9 mouse cellular contexts compared by ENCODE assay signal in the genomic region with DNA sequence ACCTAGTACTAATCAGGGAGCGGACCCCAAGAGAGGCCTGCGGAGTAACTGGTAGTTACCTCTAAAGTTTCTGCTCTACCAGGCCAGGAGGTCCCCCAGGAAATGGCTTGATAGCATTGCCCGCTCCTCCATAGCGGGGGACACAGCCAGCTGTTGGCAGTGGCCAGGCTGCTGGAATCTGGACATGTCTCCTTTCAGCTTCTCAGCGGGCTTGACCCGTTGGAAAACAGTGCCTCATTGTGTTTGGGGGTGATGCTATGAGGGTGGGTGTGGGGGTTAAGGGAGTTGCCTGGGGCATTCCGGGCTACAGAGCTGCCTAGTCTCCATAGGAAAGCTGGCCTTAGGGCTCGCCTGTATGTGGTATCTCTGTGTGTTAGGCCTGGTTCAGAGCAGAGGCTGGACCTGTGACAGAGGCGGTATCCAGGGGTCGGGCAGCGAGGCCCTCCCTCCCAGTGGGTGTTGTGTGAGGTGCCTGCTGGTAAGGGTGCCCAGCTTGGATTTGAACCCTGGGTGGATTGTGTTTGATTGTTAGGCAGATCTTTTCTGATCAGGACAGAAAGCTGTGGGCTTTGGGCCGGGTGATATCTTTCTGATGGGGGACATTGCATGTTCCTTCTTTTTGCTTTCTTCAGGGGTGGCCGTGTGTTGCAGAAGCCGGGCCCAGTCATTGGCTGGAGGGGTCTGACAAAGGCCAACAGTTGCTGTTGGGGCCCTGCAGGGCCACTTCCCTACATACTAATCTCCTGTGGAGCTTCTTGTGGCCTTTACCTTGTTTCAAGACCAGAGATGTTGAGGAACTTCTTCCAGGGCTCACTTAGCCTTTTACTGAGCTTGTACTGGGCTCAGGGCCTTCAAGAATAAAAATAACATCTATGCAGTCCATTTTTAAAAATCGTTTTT. TPM values are rescaled to one million over a fixed set of nuclear protein-coding genes. Genes with fewer than 3 reads are reported as not detected.
DNase-seq lines count a peak whose midpoint lies in the region; ATAC-seq and TF ChIP-seq lines count a peak whose summit lies in the region.
"Had no signal": no experiment of that assay in that cellular context is flagged by ENCODE, and none has a peak within 500 bp of the region (broad histone marks: within the 10 kb centered on the region; RNA-seq: fewer than 3 reads in every experiment).

No protein-coding gene starts in this region.

- peaks cover 31% of the 10 kb centered on the region for H3K4me1 ChIP-seq in lung, embryonic 14.5 days (ENCODE audit: insufficient read depth)
- peaks cover 45% of the 10 kb centered on the region for H3K4me1 ChIP-seq in forebrain, embryonic 12.5 days
- peaks cover 32% of the 10 kb centered on the region for H3K4me1 ChIP-seq in limb, embryonic 11.5 days (ENCODE audit: control insufficient read depth, insufficient read depth, low read length)
- peaks cover 47% of the 10 kb centered on the region for H3K4me1 ChIP-seq in neural tube, embryonic 13.5 days (replicated peaks)

- no peak for DNase-seq in lung, embryonic 14.5 days
- DNase-seq in lung, postnatal 36 days, result no peak
- no peak for DNase-seq in limb, embryonic 11.5 days (ENCODE audit: low spot score)
- DNase-seq in adrenal gland, adult 2 months, result no peak
- DNase-seq in cerebellum, adult 9-10 months, result no peak

- 68% methylated on average over 15 of the region's 15 CpGs for WGBS in lung, embryonic 14.5 days
- WGBS in forebrain, embryonic 12.5 days, result 61% methylated on average over 15 of the region's 15 CpGs
- WGBS in limb, embryonic 11.5 days, result 78% methylated on average over 15 of the region's 15 CpGs
- WGBS in neural tube, embryonic 13.5 days, result 61% methylated on average over 15 of the region's 15 CpGs

- peak overlapping the region; percentile 29; the same call in 1 of the 2 replicates for H3K9ac ChIP-seq in lung, embryonic 14.5 days
- H3K9ac ChIP-seq in forebrain, embryonic 12.5 days, result 0 out of 2 replicates have a peak overlapping the region, but pooled peaks have one; percentile 33
- H3K9ac ChIP-seq in limb, embryonic 11.5 days (ENCODE audit: low read length), result no peak overlapping the region
- H3K9ac ChIP-seq in neural tube, embryonic 13.5 days, result peak overlapping the region; percentile 44

- 0 out of 2 replicates have a peak overlapping the region, but pooled peaks have one; percentile 95 for H3K4me3 ChIP-seq in lung, embryonic 14.5 days (ENCODE audit: low read depth, low read length)
- no peak overlapping the region for H3K4me3 ChIP-seq in forebrain, embryonic 12.5 days (replicated peaks)
- no peak overlapping the region for H3K4me3 ChIP-seq in limb, embryonic 11.5 days (ENCODE audit: low read depth, low read length)
- peak overlapping the region; percentile 90; the same call in 1 of the 2 replicates for H3K4me3 ChIP-seq in neural tube, embryonic 13.5 days

- peak overlapping the region; percentile 95 for H3K4me2 ChIP-seq in lung, embryonic 14.5 days
- H3K4me2 ChIP-seq in forebrain, embryonic 12.5 days, result no peak overlapping the region; the same call in 1 of the 2 replicates
- no peak overlapping the region; the same call in 1 of the 2 replicates for H3K4me2 ChIP-seq in limb, embryonic 11.5 days (ENCODE audit: low read depth, severe bottlenecking)
- peak overlapping the region; percentile 81 for H3K4me2 ChIP-seq in neural tube, embryonic 13.5 days

- H3K27ac ChIP-seq in lung, embryonic 14.5 days (ENCODE audit: low read depth), result peak overlapping the region; percentile 77
- 0 out of 2 replicates have a peak overlapping the region, but pooled peaks have one; percentile 2 for H3K27ac ChIP-seq in forebrain, embryonic 12.5 days
- H3K27ac ChIP-seq in limb, embryonic 11.5 days (replicated peaks; ENCODE audit: low read depth, low read length), result peak overlapping the region; percentile 37
- peak overlapping the region; percentile 52 for H3K27ac ChIP-seq in neural tube, embryonic 13.5 days (replicated peaks)

- no peaks in the 10 kb centered on the region for H3K9me3 ChIP-seq in lung, embryonic 14.5 days (ENCODE audit: low read depth, low read length)
- H3K9me3 ChIP-seq in forebrain, embryonic 12.5 days, result no peaks in the 10 kb centered on the region
- no peaks in the 10 kb centered on the region for H3K9me3 ChIP-seq in limb, embryonic 11.5 days (ENCODE audit: control insufficient read depth, low read length)
- H3K9me3 ChIP-seq in neural tube, embryonic 13.5 days, result no peaks in the 10 kb centered on the region

- TF ChIP-seq CTCF in lung, embryonic 14.5 days (IDR thresholded peaks at IDR 0.05; ENCODE audit: low read depth), result no peak

- 0 out of 2 replicates have a peak, but pooled peaks cover 6% of the 10 kb centered on the region for H3K36me3 ChIP-seq in lung, embryonic 14.5 days (ENCODE audit: insufficient read depth)
- H3K36me3 ChIP-seq in forebrain, embryonic 12.5 days (replicated peaks), result no peaks in the 10 kb centered on the region
- H3K36me3 ChIP-seq in limb, embryonic 11.5 days (ENCODE audit: control insufficient read depth, insufficient read depth, low read length), result no peaks in the 10 kb centered on the region
- H3K36me3 ChIP-seq in neural tube, embryonic 13.5 days, result 0 out of 2 replicates have a peak, but pooled peaks cover 4% of the 10 kb centered on the region

- ATAC-seq in lung, embryonic 14.5 days (ENCODE audit: insufficient read depth), result no peak
- no peak for ATAC-seq in forebrain, embryonic 12.5 days (ENCODE audit: low FRiP score)
- ATAC-seq in limb, embryonic 11.5 days (ENCODE audit: insufficient number of reproducible peaks, low FRiP score, low TSS enrichment, low read depth), result no peak
- no peak for ATAC-seq in neural tube, embryonic 13.5 days (ENCODE audit: low read depth)
- ATAC-seq in cerebellum, adult (ENCODE audit: insufficient number of reproducible peaks, low FRiP score, low TSS enrichment), result no peak

- no peaks in the 10 kb centered on the region for H3K27me3 ChIP-seq in lung, embryonic 14.5 days (ENCODE audit: insufficient read depth, low read length)
- H3K27me3 ChIP-seq in forebrain, embryonic 12.5 days, result peaks cover 9% of the 10 kb centered on the region; the same call in 1 of the 2 replicates
- no peaks in the 10 kb centered on the region for H3K27me3 ChIP-seq in limb, embryonic 11.5 days (ENCODE audit: control insufficient read depth, insufficient read depth, low read length)
- H3K27me3 ChIP-seq in neural tube, embryonic 13.5 days, result no peaks in the 10 kb centered on the region

RNA-seq across cellular contexts. Expression of gene Pxn, which starts 3.6 kb away (rescaled TPM):
- 22.3 and 25.2 TPM in 2 replicates for polyA plus RNA-seq in lung, embryonic 14.5 days (2014; fragmentation: Nextera tagmentation; extraction: Ambion mirVana)
- polyA plus RNA-seq in forebrain, embryonic 12.5 days (2016; fragmentation: Nextera tagmentation; extraction: Ambion mirVana), result 24.6 and 25.3 TPM in 2 replicates
- 13.5 and 17.7 TPM in 2 replicates for polyA plus RNA-seq in limb, embryonic 11.5 days (2014; fragmentation: Nextera tagmentation; extraction: Ambion mirVana)
- polyA plus RNA-seq in neural tube, embryonic 13.5 days (2015; fragmentation: Nextera tagmentation; extraction: Ambion mirVana), result 26.5 and 26.6 TPM in 2 replicates
- 10 to 100 TPM; 39.4 to 47.2 TPM for total RNA-seq in adrenal gland, adult 2 months (2021)
- 66.9 and 67.5 TPM in 2 replicates for polyA plus RNA-seq in adrenal gland, adult 2 months (2012; rRNA removed)

RNA-seq across cellular contexts. Expression of gene Sirt4, which starts 25.5 kb away (rescaled TPM):
- 22.8 and 23.9 TPM in 2 replicates for polyA plus RNA-seq in lung, embryonic 14.5 days (2014; fragmentation: Nextera tagmentation; extraction: Ambion mirVana)
- 20.0 and 23.2 TPM in 2 replicates for polyA plus RNA-seq in forebrain, embryonic 12.5 days (2016; fragmentation: Nextera tagmentation; extraction: Ambion mirVana)
- polyA plus RNA-seq in limb, embryonic 11.5 days (2014; fragmentation: Nextera tagmentation; extraction: Ambion mirVana), result 19.2 and 19.7 TPM in 2 replicates
- polyA plus RNA-seq in neural tube, embryonic 13.5 days (2015; fragmentation: Nextera tagmentation; extraction: Ambion mirVana), result 26.8 and 33.0 TPM in 2 replicates
- total RNA-seq in adrenal gland, adult 2 months (2021), result 10 to 100 TPM; 15.1 to 28.0 TPM
- 47.4 and 61.7 TPM in 2 replicates for polyA plus RNA-seq in adrenal gland, adult 2 months (2012; rRNA removed)

RNA-seq across cellular contexts. Expression of gene Pla2g1b, which starts 44.0 kb away (rescaled TPM):
- polyA plus RNA-seq in lung, embryonic 14.5 days (2014; fragmentation: Nextera tagmentation; extraction: Ambion mirVana), result 4.5 and 5.6 TPM in 2 replicates
- not detected in 2 replicates for polyA plus RNA-seq in forebrain, embryonic 12.5 days (2016; fragmentation: Nextera tagmentation; extraction: Ambion mirVana)
- not detected in 2 replicates for polyA plus RNA-seq in limb, embryonic 11.5 days (2014; fragmentation: Nextera tagmentation; extraction: Ambion mirVana)
- polyA plus RNA-seq in neural tube, embryonic 13.5 days (2015; fragmentation: Nextera tagmentation; extraction: Ambion mirVana), result 0.95 TPM in 1 of 2 replicates, not detected in the other
- not detected for total RNA-seq in adrenal gland, adult 2 months (2021)
- polyA plus RNA-seq in adrenal gland, adult 2 months (2012; rRNA removed), result 7.6 TPM in 1 of 2 replicates, not detected in the other
- total RNA-seq: layer of hippocampus, adult 18-20 months had no signal

RNA-seq across cellular contexts. Expression of gene Rplp0, which starts 49.2 kb away (rescaled TPM):
- polyA plus RNA-seq in lung, embryonic 14.5 days (2014; fragmentation: Nextera tagmentation; extraction: Ambion mirVana), result 1,859 and 1,954 TPM in 2 replicates
- 860 and 944 TPM in 2 replicates for polyA plus RNA-seq in forebrain, embryonic 12.5 days (2016; fragmentation: Nextera tagmentation; extraction: Ambion mirVana)
- polyA plus RNA-seq in limb, embryonic 11.5 days (2014; fragmentation: Nextera tagmentation; extraction: Ambion mirVana), result 1,447 and 1,526 TPM in 2 replicates
- polyA plus RNA-seq in neural tube, embryonic 13.5 days (2015; fragmentation: Nextera tagmentation; extraction: Ambion mirVana), result 767 and 869 TPM in 2 replicates
- total RNA-seq in adrenal gland, adult 2 months (2021), result 100 to 1,000 TPM; 758 to 884 TPM
- 1,163 and 1,198 TPM in 2 replicates for polyA plus RNA-seq in adrenal gland, adult 2 months (2012; rRNA removed)

RNA-seq across cellular contexts. Expression of gene Gcn1l1, which starts 55.0 kb away (rescaled TPM):
- polyA plus RNA-seq in lung, embryonic 14.5 days (2014; fragmentation: Nextera tagmentation; extraction: Ambion mirVana), result 52.9 and 58.8 TPM in 2 replicates
- polyA plus RNA-seq in forebrain, embryonic 12.5 days (2016; fragmentation: Nextera tagmentation; extraction: Ambion mirVana), result 60.4 and 67.4 TPM in 2 replicates
- 39.6 and 44.5 TPM in 2 replicates for polyA plus RNA-seq in limb, embryonic 11.5 days (2014; fragmentation: Nextera tagmentation; extraction: Ambion mirVana)
- 36.5 and 39.3 TPM in 2 replicates for polyA plus RNA-seq in neural tube, embryonic 13.5 days (2015; fragmentation: Nextera tagmentation; extraction: Ambion mirVana)
- 10 to 100 TPM; 48.6 to 51.1 TPM for total RNA-seq in adrenal gland, adult 2 months (2021)
- polyA plus RNA-seq in adrenal gland, adult 2 months (2012; rRNA removed), result 41.2 and 49.4 TPM in 2 replicates

Comparison
In these comparisons a context has a peak if more than half of its experiments do, and no peak if none do; other contexts are left out.
1. H3K27ac ChIP-seq: peak in every context shown above with its lines; median percentile 77 in lung, embryonic 14.5 days; 52 in neural tube, embryonic 13.5 days; 37 in limb, embryonic 11.5 days; 2 in forebrain, embryonic 12.5 days.
2. H3K4me2 ChIP-seq: peak in lung, embryonic 14.5 days (single experiment) and neural tube, embryonic 13.5 days (single experiment); none in forebrain, embryonic 12.5 days (single experiment) and limb, embryonic 11.5 days (single experiment).
3. H3K4me3 ChIP-seq: peak in lung, embryonic 14.5 days (single experiment) and neural tube, embryonic 13.5 days (single experiment); none in forebrain, embryonic 12.5 days (single experiment) and limb, embryonic 11.5 days (single experiment).